Mouse (Mus musculus) Patski (cell line): ENCODE results near the gene Kctd12. TPM values are rescaled to one million over a fixed set of nuclear protein-coding genes. Genes with fewer than 3 reads are reported as not detected.
A peak's percentile ranks its signal among the peaks of the same experiment; 100 is the strongest.

Experiments
- ATAC-seq: fragments of 100-300 bp; one replicate; pipeline ENCODE4 v1.8.0; 2021
- CTCF ChIA-PET: fragments of 350-600 bp; sonication (Branson Sonifier 250); formaldehyde crosslinking; loops from one replicate; lab custom pipeline; 2022; ENCODE audit warnings: inconsistent platforms; lab: Charles Lee
- POLR2A ChIA-PET: fragments of 350-600 bp; sonication (Branson Sonifier 250); formaldehyde crosslinking; loops from one replicate; lab custom pipeline; 2022; ENCODE audit warnings: antibody characterized with exemption, inconsistent platforms; lab: Charles Lee
- DNase-seq: peaks from one replicate; pipeline ENCODE4 v3.0.0-alpha.2; 2011; ENCODE audit warnings: low read depth, low spot score
- H3K27me3 ChIP-seq: fragments of 371-371 bp; one replicate; pipeline ENCODE4 v1.5.1; 2021
- CTCF ChIP-seq: fragments of 100-300 bp; IDR thresholded peaks from one replicate; pipeline ENCODE4 v1.5.1; 2021
- in situ Hi-C: fragments of 300-500 bp; cut with MboI; formaldehyde crosslinking; loops from 3 replicates; pipeline ENCODE4 v1.11.1; 2018; ENCODE audit warnings: low pct_unique_long_range_greater_than_20kb, mixed read lengths
- polyA plus RNA-seq: library from polyadenylated mRNA; unstranded; gene quantifications from one replicate; pipeline ENCODE4 v1.2.3, GENCODE M21; 2021

Gene Kctd12
- 13.8 TPM for polyA plus RNA-seq

GRCm38 (mm10) chr14:102982627-102983540 lies at the start of gene Kctd12:
Gene Kctd12, minus strand, starts transcription at chr14:102982637.
- no peak for TF ChIP-seq CTCF
- ATAC-seq (peak; percentile 77), DNase-seq (no peak)
- ChIA-PET POLR2A (interaction anchor here (0.6 kb wide), 1 partner anchor 38 kb away, joined by 3 read pairs; no protein-coding TSS in a partner anchor), CTCF (interaction anchor here (1.9 kb wide), 1 partner anchor 1036 kb away, joined by 8 read pairs; no protein-coding TSS in a partner anchor)
- peaks cover 15% of the 10 kb centered on the region for H3K27me3 ChIP-seq
- in situ Hi-C loops = loop anchor here (10.0 to 25.0 kb wide), 3 partner anchors 188 to 1196 kb away; no protein-coding TSS in a partner anchor

DNA sequence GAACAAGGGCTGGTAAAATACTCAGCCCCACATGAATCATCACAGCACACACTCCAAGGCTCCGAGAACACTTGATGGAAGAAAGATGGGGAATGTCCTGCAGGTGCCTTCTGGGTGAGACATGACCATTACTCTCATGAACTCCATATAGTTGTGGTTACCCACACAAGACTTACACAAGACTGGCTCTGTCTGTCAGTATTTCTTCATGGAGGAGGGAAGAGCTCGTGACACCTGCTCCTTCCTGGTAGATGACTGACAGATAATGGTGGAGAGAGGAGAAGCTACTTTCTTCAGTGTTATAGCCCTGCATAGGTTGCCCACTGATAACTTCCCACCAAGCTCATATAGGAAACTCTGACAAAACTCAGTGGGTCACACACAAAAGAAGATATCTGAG lies 46.8 kb upstream of the Kctd12 start:
- DNase-seq (no peak), ATAC-seq (no peak)
- H3K27me3 ChIP-seq = no peaks in the 10 kb centered on the region
- CTCF ChIA-PET = interaction anchor here (1.6 to 1.7 kb wide), 2 partner anchors 17 kb away, joined by 3 to 6 read pairs; partner anchors contain the start of gene Acod1
- POLR2A ChIA-PET = no interaction called here
- in situ Hi-C loops = no loop called here
- TF ChIP-seq CTCF = no peak

DNA sequence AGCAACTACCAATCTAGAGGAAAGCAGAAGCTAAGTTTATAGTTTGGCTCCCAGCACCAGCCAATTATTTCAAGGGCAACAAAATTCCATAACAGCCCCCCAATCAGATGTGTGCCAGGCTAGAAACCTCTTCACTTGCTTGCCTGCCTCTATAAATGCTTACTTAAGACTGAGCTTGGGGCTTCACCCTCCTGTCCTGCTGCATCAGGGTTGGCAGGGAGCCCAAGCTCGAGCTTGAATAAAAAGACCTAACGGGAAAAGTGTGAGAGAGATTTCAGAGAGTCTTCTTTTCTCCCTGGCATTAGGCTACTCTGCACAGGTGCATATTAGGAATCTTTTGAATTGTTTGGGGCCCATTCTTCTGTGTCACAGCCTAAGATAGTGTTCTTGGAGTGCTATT lies 37.6 kb upstream of the Kctd12 start:
- in situ Hi-C loops = no loop called here

DNA sequence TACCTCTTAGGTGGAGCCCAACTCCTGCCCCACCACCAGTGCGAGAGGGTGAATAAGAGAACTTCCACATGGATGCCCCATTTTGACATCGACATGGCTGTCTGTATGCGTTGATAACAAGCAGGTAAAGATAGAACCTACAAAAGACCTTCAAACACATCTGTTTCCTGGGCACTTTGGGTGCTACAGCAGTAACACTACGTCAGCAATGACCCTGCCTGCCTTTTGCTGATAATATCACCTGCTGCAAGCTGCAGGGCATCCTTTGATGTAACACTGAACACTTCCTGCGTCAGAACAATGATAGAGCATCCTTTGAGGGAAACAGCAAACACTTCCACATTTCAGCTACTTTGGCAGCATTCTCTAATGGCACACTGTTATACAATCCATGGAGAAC lies 34.6 kb upstream of the Kctd12 start:
- CTCF ChIA-PET = interaction anchor here (0.9 to 8.0 kb wide), 2 partner anchors 36 to 52 kb away, joined by 4 to 132 read pairs; no protein-coding TSS in a partner anchor
- in situ Hi-C loops = loop anchor here (5.0 kb wide), 1 partner anchor 40 kb away; no protein-coding TSS in a partner anchor
- ATAC-seq (no peak), DNase-seq (no peak)
- H3K27me3 ChIP-seq = no peaks in the 10 kb centered on the region
- TF ChIP-seq CTCF = no peak
- POLR2A ChIA-PET = no interaction called here

More for the DNA sequence above, 37.6 kb upstream of the Kctd12 start:
- CTCF ChIA-PET = interaction anchor here (1.0 to 2.3 kb wide), 5 partner anchors 8 to 46 kb away, joined by 3 to 14 read pairs (median 5); partner anchors contain the start of gene Acod1
- ATAC-seq = no peak
- POLR2A ChIA-PET = no interaction called here
- no peak for TF ChIP-seq CTCF
- DNase-seq = no peak
- H3K27me3 ChIP-seq = no peaks in the 10 kb centered on the region

DNA sequence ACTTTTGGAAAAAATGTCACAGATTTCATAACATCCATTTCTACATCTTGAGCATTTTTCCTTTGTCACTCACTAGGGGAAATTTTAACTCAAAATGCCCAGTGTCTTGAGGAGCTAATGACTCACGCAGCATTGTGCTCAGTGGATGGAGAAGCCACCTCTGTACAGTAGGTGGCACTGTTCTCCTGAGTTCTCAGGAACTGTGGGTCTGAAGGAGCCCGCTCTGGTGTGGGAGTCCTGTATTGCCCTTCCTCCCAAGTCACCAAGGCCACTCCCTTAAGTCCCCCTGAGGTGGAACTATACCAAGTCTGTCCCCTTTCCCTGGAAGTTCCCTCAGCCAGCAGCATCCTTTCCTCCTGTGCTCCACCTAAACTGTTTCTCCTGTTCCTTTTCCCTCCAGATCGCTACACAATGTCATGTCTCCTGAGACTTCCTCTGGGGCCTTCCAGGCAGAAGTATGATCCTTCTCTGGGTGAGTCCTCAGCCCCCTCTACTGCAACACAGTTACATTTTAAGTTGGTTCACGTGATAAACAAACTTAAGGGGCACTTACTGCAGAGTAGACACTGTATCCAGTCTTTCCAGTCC lies 30.2 kb upstream of the Kctd12 start:
- ChIA-PET POLR2A (interaction anchor here (0.7 to 1.2 kb wide), 3 partner anchors 25 to 1066 kb away, joined by 3 to 6 read pairs (median 4); no protein-coding TSS in a partner anchor), CTCF (interaction anchor here (0.6 to 8.0 kb wide), 14 partner anchors 8 to 130 kb away, joined by 3 to 132 read pairs (median 5); partner anchors contain the start of gene Acod1)
- ATAC-seq (peak; percentile 98), DNase-seq (no peak)
- peak; percentile 88 for TF ChIP-seq CTCF
- no peaks in the 10 kb centered on the region for H3K27me3 ChIP-seq
- in situ Hi-C loops = no loop called here

- TF ChIP-seq CTCF = peak; percentile 78
- ChIA-PET CTCF (interaction anchor here (0.6 to 8.0 kb wide), 15 partner anchors 8 to 130 kb away, joined by 3 to 132 read pairs (median 5); partner anchors contain the start of gene Acod1), POLR2A (no interaction called here)
- in situ Hi-C loops = no loop called here
- DNase-seq (no peak), ATAC-seq (no peak)
- H3K27me3 ChIP-seq = no peaks in the 10 kb centered on the region
These were observed 29.3 kb upstream of the Kctd12 start for GRCm38 (mm10) chr14:103011782-103012181.

DNA sequence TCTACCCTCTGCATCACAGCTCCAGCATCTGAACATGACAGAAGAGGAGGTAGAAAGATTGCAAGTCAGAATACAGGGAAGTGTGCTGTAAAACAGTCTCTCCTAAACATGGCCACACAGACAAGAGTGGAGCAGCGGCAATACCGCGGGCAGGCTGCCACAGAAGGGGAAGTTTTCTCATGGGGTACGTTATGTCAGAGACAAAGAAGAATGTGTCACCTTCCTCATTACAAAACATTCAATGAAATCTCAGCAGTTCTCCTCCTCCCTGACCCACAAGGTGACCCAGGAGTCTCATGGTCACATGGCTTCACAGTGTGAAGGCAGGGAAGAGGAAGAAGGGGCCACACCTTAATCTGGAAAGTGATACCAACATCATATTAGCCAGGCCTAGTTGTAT lies 25.3 kb upstream of the Kctd12 start:
- DNase-seq (no peak), ATAC-seq (no peak)
- H3K27me3 ChIP-seq = no peaks in the 10 kb centered on the region
- TF ChIP-seq CTCF = no peak
- ChIA-PET POLR2A (no interaction called here), CTCF (interaction anchor here (1.4 to 1.6 kb wide), 2 partner anchors 12 kb away, joined by 5 read pairs; no protein-coding TSS in a partner anchor)
- in situ Hi-C loops = no loop called here

DNA sequence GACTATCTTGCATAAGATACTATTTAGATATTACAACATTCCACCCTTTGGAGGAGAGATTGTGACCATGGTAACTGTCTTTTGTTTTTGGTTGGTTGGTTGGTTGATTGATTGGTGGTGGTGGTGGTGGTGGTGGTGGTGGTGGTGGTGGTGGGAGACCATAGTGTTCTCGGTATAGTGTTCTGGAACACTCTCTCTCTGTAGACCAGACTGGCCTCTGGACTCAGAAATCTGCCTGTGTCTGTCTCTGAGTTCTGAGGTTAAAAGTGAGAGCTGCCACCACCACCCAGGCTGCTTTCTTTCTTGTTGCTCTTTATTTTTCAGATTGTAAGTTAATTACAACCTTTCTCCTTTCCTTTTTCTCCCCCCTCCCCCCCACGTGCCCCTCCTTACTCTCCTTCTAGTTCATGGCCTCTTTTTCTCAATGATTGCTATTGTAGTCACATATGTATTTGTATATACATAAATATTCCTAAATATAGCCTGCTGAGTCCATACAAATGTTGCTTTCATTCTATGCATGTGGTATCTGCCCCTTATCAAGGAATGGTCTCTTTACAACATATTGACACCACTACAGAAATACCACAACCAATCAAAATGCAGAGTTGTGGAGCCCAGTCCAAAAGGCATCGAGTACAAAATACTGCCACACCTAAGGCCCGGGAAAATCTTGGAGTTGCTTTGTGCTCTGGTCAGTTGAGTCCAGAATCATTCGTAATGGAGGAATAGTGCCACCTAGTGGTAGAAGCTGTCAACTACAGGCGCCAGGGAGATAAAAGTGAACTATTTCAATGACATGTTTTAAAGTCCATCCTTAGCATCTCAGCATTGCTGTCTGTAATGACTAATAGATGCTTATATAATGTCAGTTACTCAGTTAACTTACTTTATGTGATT lies 12.5 kb upstream of the Kctd12 start:
- TF ChIP-seq CTCF = peak; percentile 82
- H3K27me3 ChIP-seq = no peaks in the 10 kb centered on the region
- ChIA-PET CTCF (interaction anchor here (1.0 to 3.0 kb wide), 7 partner anchors 8 to 1054 kb away, joined by 3 to 11 read pairs (median 5); no protein-coding TSS in a partner anchor), POLR2A (no interaction called here)
- no peak for DNase-seq
- ATAC-seq = peak; percentile 67
- in situ Hi-C loops = loop anchor here (5.0 to 25.0 kb wide), 3 partner anchors 808 to 1208 kb away; no protein-coding TSS in a partner anchor

DNA sequence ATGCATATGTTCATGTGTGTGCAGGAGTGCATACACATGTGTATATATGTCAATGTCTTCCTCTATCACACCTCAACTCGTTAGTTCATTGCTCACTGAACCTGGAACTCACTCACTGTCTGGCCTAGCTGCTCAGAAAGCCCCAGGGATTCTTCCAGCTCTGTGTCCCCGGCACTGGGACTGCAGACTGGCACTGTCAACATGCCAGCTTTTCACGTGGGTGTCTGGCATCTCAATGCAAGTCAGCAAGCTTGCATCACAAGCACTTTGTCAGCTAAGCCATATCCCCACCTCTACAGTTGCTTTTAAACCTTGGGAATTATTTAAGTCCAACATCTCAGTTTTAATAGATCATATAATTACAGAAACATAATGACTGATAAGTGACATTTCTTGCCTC lies 8.3 kb upstream of the Kctd12 start:
- in situ Hi-C loops = loop anchor here (5.0 to 25.0 kb wide), 3 partner anchors 803 to 1203 kb away; no protein-coding TSS in a partner anchor
- POLR2A ChIA-PET = no interaction called here

More for the DNA sequence above, 8.3 kb upstream of the Kctd12 start:
- ATAC-seq (no peak), DNase-seq (no peak)
- no peak for TF ChIP-seq CTCF
- peaks cover 17% of the 10 kb centered on the region for H3K27me3 ChIP-seq
- CTCF ChIA-PET = no interaction called here
